Mouse (Mus musculus) heart, postnatal 0 days (tissue): ENCODE results near the gene Flt1.

Experiments used
- CTCF ChIP-seq: IDR thresholded peaks from 2 replicates; pipeline ENCODE4 v1.5.1; 2016; ENCODE audit warnings: antibody characterized with exemption, control low read depth, low read depth
- EP300 ChIP-seq: IDR thresholded peaks from 2 replicates; pipeline ENCODE4 v1.6.1; 2016; ENCODE audit warnings: antibody characterized with exemption, low read depth

DNA sequence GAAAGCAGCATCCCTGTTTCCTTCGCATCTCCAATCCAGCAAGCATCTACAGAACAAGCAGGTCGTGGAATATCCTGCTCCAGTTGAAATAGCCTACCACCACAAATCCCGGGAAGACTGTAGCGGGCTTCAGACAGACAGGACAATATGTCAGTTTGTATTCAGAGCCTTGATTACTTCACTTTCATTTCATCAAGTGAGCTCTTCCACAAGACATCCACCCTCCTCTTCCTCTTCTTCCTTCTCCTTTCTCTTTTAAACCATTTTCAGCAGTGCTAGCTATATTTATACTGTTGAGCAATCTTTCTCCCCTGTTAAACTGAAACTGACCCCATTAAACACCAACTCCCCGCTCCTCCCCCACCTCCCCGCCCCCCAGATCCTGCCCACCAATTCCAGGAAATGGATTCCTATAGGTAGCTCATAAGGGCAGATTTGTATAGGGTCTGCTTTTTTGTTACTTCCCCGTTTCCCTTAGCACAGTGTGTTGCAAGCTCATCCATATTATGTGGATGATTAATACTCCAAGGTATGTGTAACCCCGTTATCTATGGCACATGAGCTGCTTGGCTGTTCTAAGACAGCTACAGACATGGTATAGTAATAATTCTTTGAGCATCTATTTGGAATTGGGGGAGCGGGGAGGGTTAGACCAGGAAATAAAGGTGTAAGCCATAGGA, 33.0 kb upstream of the Flt1 start:
- TF ChIP-seq CTCF, result no peak
- TF ChIP-seq EP300, result no peak
